Mouse (Mus musculus): Measurements from ENCODE around the gene Rbfox1.

DNA sequence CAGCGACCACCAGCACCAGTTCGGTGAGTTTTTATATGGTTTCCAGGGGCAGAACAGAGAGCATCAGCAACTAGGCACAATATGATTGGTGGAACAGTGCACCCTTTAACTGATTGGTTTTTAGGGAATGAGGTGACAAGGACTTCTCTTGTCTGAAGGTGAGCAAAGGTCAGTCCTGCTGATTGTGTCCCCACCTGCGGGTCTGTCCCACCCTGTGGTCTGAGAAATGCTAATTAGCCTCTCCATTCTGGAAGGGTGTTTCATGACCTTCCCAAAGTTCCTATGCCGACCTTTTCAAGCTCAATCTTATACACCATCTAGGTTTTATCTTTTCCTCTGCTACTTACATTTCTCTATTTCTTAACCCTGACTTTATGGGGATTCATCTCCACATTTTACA, 399.2 kb downstream of the Rbfox1 start:
- TF ChIP-seq CTCF (IDR thresholded peaks at IDR 0.05; ENCODE audit: control insufficient read depth, insufficient read depth, insufficient read length), result no peak
- no peak for TF ChIP-seq MYOD1 (IDR thresholded peaks at IDR 0.05; ENCODE audit: control insufficient read depth, insufficient read length, low read depth)
- no peak for TF ChIP-seq MAX (IDR thresholded peaks at IDR 0.05)
- no peak for TF ChIP-seq USF1 (IDR thresholded peaks at IDR 0.05; ENCODE audit: low read depth)
- no peak for TF ChIP-seq MYOG (IDR thresholded peaks at IDR 0.05; ENCODE audit: control insufficient read depth, extremely low read depth, insufficient read length)
- no peak for TF ChIP-seq CEBPB (IDR thresholded peaks at IDR 0.05; ENCODE audit: low read depth)
- no peak for TF ChIP-seq FOSL1 (IDR thresholded peaks at IDR 0.05; ENCODE audit: insufficient read depth, low read length, poor library complexity, severe bottlenecking)

All from C2C12 (cell line).